Mouse (Mus musculus) common myeloid progenitor, adult 5-6 weeks (primary cell): Measurements from ENCODE around the gene Trappc2l. TPM values are rescaled to one million over a fixed set of nuclear protein-coding genes. Genes with fewer than 3 reads are reported as not detected.
"Not testable (repeated sequence)": the region's sequence is repeated elsewhere in the genome, so short reads cannot be mapped to it uniquely, and the experiment has no call there.

Source experiments
- ATAC-seq: replicated peaks from 2 replicates; pipeline ENCODE4 v1.8.0; 2016; ENCODE audit warnings: low read depth, mild to moderate bottlenecking, moderate TSS enrichment, inconsistent platforms; ENCODE audit not compliant: poor library complexity, severe bottlenecking
- total RNA-seq: library from RNA; stranded (forward); fragments of 200-1000, 187-1606 nt; gene quantifications from 2 replicates; pipeline ENCODE4 v1.2.3, GENCODE M21; 2017

Gene Trappc2l
- total RNA-seq, result 12.8 TPM in 2 replicates

GRCm38 (mm10) chr8:122611295-122612133 is at the start of gene Trappc2l, which contains the start of gene Galns:
TSS of gene Trappc2l (plus strand) at chr8:122611640.
TSS of gene Galns (minus strand) at chr8:122611463.
- peak; percentile 97 for ATAC-seq

GRCm38 (mm10) chr8:122564363-122565352 is 46.8 kb upstream of the Trappc2l start:
- no peak for ATAC-seq

GRCm38 (mm10) chr8:122566766-122567165 is 44.7 kb upstream of the Trappc2l start:
- ATAC-seq, result no peak

GRCm38 (mm10) chr8:122567361-122568108 is 43.9 kb upstream of the Trappc2l start, which contains the start of gene Cdt1:
TSS of gene Cdt1 (plus strand) at chr8:122568015.
- ATAC-seq, result peak; percentile 88

GRCm38 (mm10) chr8:122568109-122568504 is 43.3 kb upstream of the Trappc2l start:
- no peak for ATAC-seq

GRCm38 (mm10) chr8:122568881-122569309 is 42.5 kb upstream of the Trappc2l start:
- no peak for ATAC-seq

- no peak for ATAC-seq
These were observed 42.1 kb upstream of the Trappc2l start for GRCm38 (mm10) chr8:122569329-122569728.

GRCm38 (mm10) chr8:122569996-122570395 is 41.4 kb upstream of the Trappc2l start:
- ATAC-seq, result no peak

GRCm38 (mm10) chr8:122571153-122571552 is 40.3 kb upstream of the Trappc2l start:
- no peak for ATAC-seq

GRCm38 (mm10) chr8:122571750-122572267 is 39.6 kb upstream of the Trappc2l start:
- no peak for ATAC-seq

GRCm38 (mm10) chr8:122572751-122573150 is 38.7 kb upstream of the Trappc2l start:
- ATAC-seq, result no peak

- not testable (repeated sequence) for ATAC-seq
These were observed 38.3 kb upstream of the Trappc2l start for GRCm38 (mm10) chr8:122573176-122573575.

- ATAC-seq, result no peak
These were observed 37.9 kb upstream of the Trappc2l start for GRCm38 (mm10) chr8:122573577-122573976.

GRCm38 (mm10) chr8:122574264-122574663 is 37.2 kb upstream of the Trappc2l start:
- ATAC-seq, result no peak

GRCm38 (mm10) chr8:122574667-122575251 is 36.7 kb upstream of the Trappc2l start:
- ATAC-seq, result no peak

- no peak for ATAC-seq
These were observed 36.2 kb upstream of the Trappc2l start for GRCm38 (mm10) chr8:122575286-122575685.

- no peak for ATAC-seq
These were observed 35.4 kb upstream of the Trappc2l start for GRCm38 (mm10) chr8:122575735-122576647.

GRCm38 (mm10) chr8:122576648-122577022 is 34.8 kb upstream of the Trappc2l start, which contains the start of gene Aprt:
TSS of gene Aprt (minus strand) at chr8:122576909.
- ATAC-seq, result peak; percentile 96
